Mouse (Mus musculus) urinary bladder, adult 18-20 months (tissue): ENCODE data around the gene Pakap.
A peak's percentile ranks its signal among the peaks of the same experiment; 100 is the strongest.

Experiments
- DNase-seq, 2 experiments: peaks; one replicate each; pipeline ENCODE4 v3.0.0; 2022; ENCODE audit warnings: low spot score in 2 of 2, mixed read lengths in 2 of 2

The Pakap gene

GRCm38 (mm10) chr4:57574181-57574580 is 6.2 kb downstream of the Pakap start:
- no peak for DNase-seq

DNA sequence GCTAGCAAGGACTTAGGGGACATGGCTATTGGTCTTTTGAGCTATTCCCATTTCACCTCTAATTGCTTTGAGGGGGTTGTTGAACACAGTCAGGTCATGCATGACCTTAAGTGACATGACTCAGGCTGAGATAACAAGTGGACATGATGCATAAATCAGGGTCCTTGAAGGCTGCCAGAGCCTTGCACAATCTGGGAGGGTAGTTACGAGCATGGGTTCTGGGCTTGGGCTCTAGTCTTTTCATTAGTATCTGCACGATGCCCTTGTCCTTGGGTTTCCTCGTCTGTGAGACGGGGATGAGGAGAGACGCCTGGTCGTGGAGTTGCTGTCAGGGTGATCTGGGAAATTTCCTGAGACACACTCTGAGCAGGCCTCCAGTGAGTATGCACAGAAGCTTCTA is 6.7 kb downstream of the Pakap start:
- DNase-seq: no peak

GRCm38 (mm10) chr4:57575686-57576085 is 7.7 kb downstream of the Pakap start:
- DNase-seq: no peak

DNA sequence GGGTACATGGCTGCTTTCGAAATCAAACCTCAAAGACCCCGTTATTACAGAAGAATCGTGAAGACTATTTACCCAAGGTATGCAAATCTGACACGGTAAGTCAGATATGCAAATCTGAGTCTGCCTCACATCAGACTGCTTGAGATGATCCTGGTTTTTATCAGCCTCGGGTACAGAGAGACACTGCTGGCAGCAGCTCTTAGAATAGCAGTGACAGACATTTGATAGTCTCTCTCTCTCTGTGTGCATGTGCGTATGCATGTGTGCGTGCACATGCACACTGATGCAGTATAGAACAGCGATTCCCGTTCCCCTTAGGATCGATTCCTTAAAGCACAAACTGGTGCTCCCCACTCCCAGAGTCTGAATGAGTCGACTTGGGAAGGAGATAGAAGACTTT is 8.1 kb downstream of the Pakap start:
- no peak for DNase-seq

- no peak for DNase-seq
Observed at GRCm38 (mm10) chr4:57579683-57580082, 11.7 kb downstream of the Pakap start.

- DNase-seq: no peak
Observed at GRCm38 (mm10) chr4:57585281-57585800, 17.4 kb downstream of the Pakap start.

DNA sequence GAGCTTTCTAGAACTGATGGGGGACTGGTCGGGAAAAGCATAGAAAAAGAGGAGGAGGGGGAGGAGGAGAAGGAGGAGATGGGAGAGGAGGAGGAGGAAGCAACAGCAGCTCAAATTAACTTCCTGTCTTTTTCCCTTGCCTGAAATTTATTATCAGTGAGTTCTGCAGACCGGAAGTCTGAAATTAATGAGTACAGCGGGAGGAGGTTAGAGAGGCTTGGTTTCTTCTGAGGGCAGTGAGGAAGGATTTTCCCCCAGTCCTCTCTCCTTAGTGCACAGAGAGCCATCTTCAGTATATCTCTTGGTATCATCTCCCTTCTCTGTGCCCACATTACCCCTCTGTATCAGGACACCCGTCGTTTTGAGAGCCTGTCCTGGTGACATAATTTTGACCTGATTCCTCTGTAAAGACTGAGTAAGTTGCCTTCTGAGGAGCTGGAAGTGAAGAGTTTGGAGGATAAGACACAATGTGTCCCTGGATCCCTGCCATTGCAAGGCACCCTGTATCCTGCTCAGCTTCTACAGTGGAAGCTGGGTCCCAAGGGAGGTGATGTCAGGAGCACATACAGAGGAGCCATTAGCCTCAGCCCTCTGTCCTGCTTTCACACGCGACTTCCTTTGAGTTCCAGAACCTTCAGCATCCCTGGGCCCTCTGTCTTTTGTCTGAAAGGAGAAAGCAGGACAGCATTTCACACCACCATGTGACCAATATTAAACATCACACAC is 19.1 kb downstream of the Pakap start:
- no peak for DNase-seq

- no peak for DNase-seq
Observed at GRCm38 (mm10) chr4:57588356-57588755, 20.4 kb downstream of the Pakap start.

GRCm38 (mm10) chr4:57592751-57593150 is 24.8 kb downstream of the Pakap start:
- no peak for DNase-seq

DNA sequence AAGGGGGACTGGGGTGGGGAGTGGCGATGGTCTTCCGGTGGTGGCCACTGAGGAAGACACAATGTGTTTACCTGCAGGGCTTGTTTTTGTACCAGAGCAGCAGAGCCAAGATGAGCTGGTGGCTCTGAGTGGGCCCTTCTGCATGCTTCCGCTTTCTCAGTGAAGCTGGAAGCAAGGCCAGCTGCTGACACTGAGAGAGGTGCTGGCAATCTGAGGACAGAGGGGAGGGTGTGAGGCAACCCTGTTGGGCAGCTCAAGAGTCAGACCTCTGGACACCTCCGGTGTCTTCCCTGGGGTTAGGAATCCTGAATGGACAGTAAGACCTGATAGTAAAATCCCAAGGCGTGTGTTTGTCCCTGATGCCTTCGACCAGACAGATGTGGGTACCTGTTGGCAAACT is 32.0 kb downstream of the Pakap start:
- DNase-seq: no peak

GRCm38 (mm10) chr4:57600685-57601457 is 32.9 kb downstream of the Pakap start:
- no peak for DNase-seq

- no peak for DNase-seq
Observed at GRCm38 (mm10) chr4:57601458-57601835, 33.5 kb downstream of the Pakap start.

DNA sequence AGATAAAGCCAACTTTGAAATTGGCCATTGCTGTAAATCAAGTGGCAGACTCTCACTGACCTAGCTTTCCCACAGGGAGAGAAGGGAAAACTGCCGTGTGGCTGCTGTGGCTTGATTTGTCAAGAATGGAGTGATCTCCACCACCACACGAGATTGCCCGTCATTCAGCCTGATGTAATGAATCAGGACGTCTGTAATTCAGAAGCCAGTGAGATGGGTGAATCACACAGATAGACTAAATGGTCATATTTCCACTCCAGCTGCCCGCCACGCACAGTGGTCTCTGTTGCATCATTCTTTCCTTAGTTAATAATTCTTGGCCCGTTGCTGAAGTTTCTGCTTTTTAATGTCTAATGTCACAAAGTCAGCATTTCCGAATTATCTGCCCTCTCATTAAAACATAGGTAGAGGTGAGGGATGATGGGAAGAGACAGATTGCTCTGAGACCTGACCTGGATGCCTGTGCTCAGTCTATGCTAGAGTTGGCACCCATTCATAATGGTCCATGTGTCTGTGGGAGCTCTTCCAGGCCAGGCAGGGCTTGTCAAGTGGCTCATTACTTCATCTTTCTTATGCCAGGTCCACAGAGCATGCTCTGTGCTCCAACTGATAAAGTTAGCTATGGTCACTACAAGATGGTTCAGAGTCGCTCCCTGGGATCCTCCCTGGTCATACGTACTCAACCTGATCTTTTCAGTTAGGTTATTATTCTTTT is 34.1 kb downstream of the Pakap start:
- DNase-seq: no peak

DNA sequence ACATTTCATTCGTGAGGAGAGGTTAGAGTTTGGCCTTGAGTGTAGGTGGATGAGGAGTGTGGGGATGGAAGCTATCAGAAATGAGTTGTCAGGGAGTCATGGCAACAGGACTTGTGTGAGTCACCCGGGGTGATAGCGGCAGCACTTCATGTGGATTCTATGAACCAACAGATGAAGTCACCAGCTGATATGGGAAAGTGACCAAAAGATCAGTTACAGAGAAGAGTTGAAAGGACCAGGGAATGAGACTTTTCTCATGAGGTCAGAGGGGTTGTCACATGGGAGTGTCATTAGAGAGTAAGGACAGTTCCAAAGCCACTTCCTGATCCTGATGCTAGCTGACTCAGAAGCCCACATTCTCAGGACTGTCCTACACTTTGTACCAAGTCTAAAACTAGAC is 38.3 kb downstream of the Pakap start:
- DNase-seq: no peak

GRCm38 (mm10) chr4:57607247-57607942 is 39.4 kb downstream of the Pakap start:
- DNase-seq: peak; percentile 66 to 67

DNA sequence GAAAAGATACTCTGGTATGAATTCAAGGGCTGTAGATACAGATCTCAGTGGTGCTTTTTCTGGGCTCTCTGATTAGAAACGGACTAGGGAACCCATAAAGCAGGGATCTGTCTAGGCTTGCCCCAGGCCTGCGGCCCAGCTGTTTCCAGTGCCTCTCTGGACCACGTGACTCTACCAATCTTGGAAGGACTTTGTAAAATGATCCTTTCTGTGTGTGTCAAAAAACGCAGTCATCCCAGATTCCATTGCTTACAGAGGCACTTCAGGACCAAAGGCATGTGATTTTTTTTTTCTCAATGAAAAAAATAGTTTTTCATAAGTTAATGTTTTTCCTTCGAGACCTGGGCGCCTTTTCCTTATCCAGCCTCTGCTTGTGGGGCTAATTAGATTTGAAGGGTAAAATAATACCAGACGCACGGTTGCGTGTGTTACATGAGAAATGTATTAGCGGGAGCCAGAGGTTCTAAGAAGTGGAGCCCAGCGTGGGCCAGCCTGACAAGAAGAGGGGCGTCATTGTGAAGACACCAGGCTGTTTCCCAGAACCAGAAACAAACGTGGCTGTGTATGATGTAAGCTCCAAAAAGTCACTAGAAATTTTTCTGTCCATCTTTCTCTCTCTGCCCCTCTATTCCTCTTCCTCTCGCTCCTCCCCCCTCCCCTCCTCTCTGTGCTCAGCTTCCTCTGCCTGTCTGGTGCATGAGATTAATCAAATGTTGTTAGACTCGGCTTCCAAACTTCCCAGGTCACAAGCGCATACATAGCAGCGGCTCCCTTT is 43.5 kb downstream of the Pakap start:
- DNase-seq: no peak

- no peak for DNase-seq
Observed at GRCm38 (mm10) chr4:57612716-57613115, 44.7 kb downstream of the Pakap start.

- no peak for DNase-seq
Observed at GRCm38 (mm10) chr4:57614686-57615085, 46.7 kb downstream of the Pakap start.

- no peak for DNase-seq
Observed at GRCm38 (mm10) chr4:57618743-57619142, 50.8 kb downstream of the Pakap start.

- DNase-seq: no peak
Observed at GRCm38 (mm10) chr4:57622816-57623215, 54.8 kb downstream of the Pakap start.

DNA sequence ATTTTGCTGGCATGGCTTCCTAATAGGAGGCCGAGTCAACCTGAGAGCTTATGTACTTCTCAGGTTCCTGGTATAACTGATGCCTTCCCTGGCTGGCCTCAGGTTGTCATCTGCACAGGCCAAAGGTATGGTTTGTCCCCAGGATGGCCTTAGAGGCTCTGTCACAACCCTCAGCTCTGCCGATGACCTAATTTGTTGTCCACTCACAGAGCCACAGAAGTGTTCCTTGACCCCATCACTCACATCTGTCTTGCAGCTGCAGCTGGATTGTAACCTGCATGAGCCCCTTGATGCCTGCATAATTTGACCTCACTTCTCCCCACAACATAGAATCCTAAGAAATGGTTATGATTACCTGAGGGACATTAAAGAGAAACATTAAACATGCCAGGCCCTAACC is 56.8 kb downstream of the Pakap start:
- no peak for DNase-seq
